Mouse (Mus musculus): ENCODE data around the gene Olfr43.

Gene Olfr43

GRCm38 (mm10) chr11:74211279-74211678 is at the start of gene Olfr43:
TSS of gene Olfr43 (minus strand) at chr11:74211379.
- DNase-seq (ENCODE audit: low read depth, low spot score) = no peak

DNA sequence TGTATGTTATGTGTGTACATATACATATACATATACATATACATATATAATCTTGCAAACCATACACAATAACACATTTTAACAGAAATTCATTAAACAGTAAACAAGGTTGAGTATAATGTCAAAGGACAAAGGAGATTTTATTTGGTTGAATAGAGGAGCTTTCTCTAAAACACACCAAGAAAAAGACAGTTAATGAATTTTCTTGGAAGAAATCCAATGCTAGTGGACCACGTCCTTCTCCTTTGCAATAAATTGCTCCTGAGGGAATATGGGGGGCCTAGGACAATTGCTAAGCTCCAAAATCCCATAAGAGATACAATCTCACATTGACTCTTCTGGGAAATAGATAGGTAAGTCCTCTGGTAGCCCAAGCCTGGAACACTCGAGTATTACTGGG is 48.3 kb upstream of the Olfr43 start, which contains the start of gene Olfr406:
Gene Olfr406 (plus strand): TSS at position 301 of the 400 bp plus-strand sequence.
- DNase-seq (ENCODE audit: low read depth, low spot score) = no peak

DNA sequence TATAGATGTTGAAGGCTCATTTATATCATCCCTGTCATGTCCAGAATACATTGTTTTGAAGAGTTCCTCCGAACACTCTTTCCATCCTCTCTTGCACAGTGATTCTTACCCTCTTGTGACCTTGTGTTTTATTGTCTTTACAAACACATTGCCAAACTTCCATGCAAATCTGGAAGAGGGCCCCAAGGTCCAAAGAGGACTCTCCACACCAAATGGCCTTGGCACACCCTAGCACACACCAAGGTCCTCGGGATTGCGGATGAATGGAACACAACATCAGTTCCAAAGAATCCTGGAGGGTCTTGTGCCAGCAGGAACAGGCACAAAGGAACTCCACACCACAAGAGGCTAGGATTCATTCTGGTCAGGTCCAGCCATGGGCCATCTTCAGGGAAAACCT is 30.0 kb upstream of the Olfr43 start:
- no peak for DNase-seq (ENCODE audit: low read depth, low spot score)

GRCm38 (mm10) chr11:74185949-74186348 is 25.2 kb downstream of the Olfr43 start, which contains the start of gene Olfr403:
TSS of gene Olfr403 (plus strand) at chr11:74186249.
- DNase-seq (ENCODE audit: low read depth, low spot score) = no peak

- DNase-seq (ENCODE audit: low read depth, low spot score) = no peak
Measured at GRCm38 (mm10) chr11:74183745-74184144, 27.4 kb downstream of the Olfr43 start.

GRCm38 (mm10) chr11:74183168-74183567 is 28.0 kb downstream of the Olfr43 start:
- no peak for DNase-seq (ENCODE audit: low read depth, low spot score)

DNA sequence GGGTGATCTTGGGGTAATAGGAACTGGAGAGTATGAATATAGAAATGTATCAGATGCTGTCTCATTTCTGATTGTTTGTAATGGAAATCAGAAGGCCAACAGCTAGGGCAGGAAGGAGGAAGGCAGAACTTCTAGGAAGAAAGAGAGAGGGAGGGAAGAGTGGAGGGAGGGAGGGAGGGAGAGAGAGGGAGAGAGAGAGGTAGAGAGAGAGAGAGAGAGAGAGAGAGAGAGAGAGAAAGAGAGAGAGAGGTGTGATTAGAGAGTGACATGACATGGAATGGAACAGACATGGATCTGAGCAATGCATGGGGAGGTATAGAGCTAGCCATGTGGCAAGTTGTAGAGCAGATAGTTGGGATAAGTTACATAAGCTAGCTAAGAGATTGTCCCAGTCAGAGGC is 42.4 kb downstream of the Olfr43 start:
- no peak for DNase-seq (ENCODE audit: low read depth, low spot score)
